Mouse (Mus musculus): ENCODE measurements at regions not wholly inside any gene's neighbourhood (a gene's known extent, or its start where the extent isn't known, plus 50 kb on each side); places are given as distances from the start of the nearest gene placed in this dataset.

GRCm38 (mm10) chr17:45210984-45211383, 222.6 kb downstream of the Cdc5l start:
- WGBS = 96% methylated on average over 2 of the region's 2 CpGs
- peaks cover 7% of the 10 kb centered on the region; the same call in 1 of the 2 replicates for H3K4me1 ChIP-seq (ENCODE audit: control insufficient read depth, insufficient read depth, low read length)
- no peak overlapping the region for H3K4me3 ChIP-seq (ENCODE audit: low read length)

GRCm38 (mm10) chr17:45209387-45209663, 224.2 kb downstream of the Cdc5l start:
- WGBS = 80% methylated on average over 3 of the region's 3 CpGs
- H3K36me3 ChIP-seq (ENCODE audit: control insufficient read depth, insufficient read depth, low read length) = no peaks in the 10 kb centered on the region
- no peaks in the 10 kb centered on the region for H3K4me1 ChIP-seq (ENCODE audit: control insufficient read depth, insufficient read depth, low read length)
- H3K4me2 ChIP-seq (replicated peaks; ENCODE audit: low read depth, low read length) = no peak overlapping the region
- no peaks in the 10 kb centered on the region for H3K27me3 ChIP-seq (ENCODE audit: control insufficient read depth, insufficient read depth, low read length)
- no peak for ATAC-seq (ENCODE audit: low FRiP score, low TSS enrichment)
- H3K9me3 ChIP-seq (ENCODE audit: control insufficient read depth, low read length) = no peaks in the 10 kb centered on the region
- no peak overlapping the region for H3K27ac ChIP-seq (ENCODE audit: low read depth, low read length)
- no peak overlapping the region for H3K9ac ChIP-seq (ENCODE audit: low read depth, low read length)
- no peak overlapping the region for H3K4me3 ChIP-seq (ENCODE audit: low read length)

More at GRCm38 (mm10) chr17:45210984-45211383, 222.6 kb downstream of the Cdc5l start:
- Histone ChIP-seq H3K9me3 (ENCODE audit: control insufficient read depth, low read length) (no peaks in the 10 kb centered on the region), H3K9ac (ENCODE audit: low read depth, low read length) (no peak overlapping the region), H3K27me3 (ENCODE audit: control insufficient read depth, insufficient read depth, low read length) (no peaks in the 10 kb centered on the region), H3K27ac (ENCODE audit: low read depth, low read length) (no peak overlapping the region), H3K4me2 (replicated peaks; ENCODE audit: low read depth, low read length) (no peak overlapping the region), H3K36me3 (ENCODE audit: control insufficient read depth, insufficient read depth, low read length) (no peaks in the 10 kb centered on the region)
- ATAC-seq (ENCODE audit: low FRiP score, low TSS enrichment) = no peak

- no peaks in the 10 kb centered on the region for H3K9me3 ChIP-seq (ENCODE audit: control insufficient read depth, low read length)
- H3K36me3 ChIP-seq (ENCODE audit: control insufficient read depth, insufficient read depth, low read length) = no peaks in the 10 kb centered on the region
- no peak overlapping the region for H3K4me3 ChIP-seq (ENCODE audit: low read length)
- no peak for ATAC-seq (ENCODE audit: low FRiP score, low TSS enrichment)
- H3K27ac ChIP-seq (ENCODE audit: low read depth, low read length) = no peak overlapping the region
- 72% methylated on average over 14 of the region's 14 CpGs for WGBS
- no peak overlapping the region for H3K9ac ChIP-seq (ENCODE audit: low read depth, low read length)
- no peak overlapping the region for H3K4me2 ChIP-seq (replicated peaks; ENCODE audit: low read depth, low read length)
- H3K4me1 ChIP-seq (ENCODE audit: control insufficient read depth, insufficient read depth, low read length) = no peaks in the 10 kb centered on the region
- H3K27me3 ChIP-seq (ENCODE audit: control insufficient read depth, insufficient read depth, low read length) = no peaks in the 10 kb centered on the region
Measured at GRCm38 (mm10) chr17:45208596-45209386, 224.7 kb downstream of the Cdc5l start.

- H3K4me3 ChIP-seq (ENCODE audit: low read length) = no peak overlapping the region
- H3K27me3 ChIP-seq (ENCODE audit: control insufficient read depth, insufficient read depth, low read length) = no peaks in the 10 kb centered on the region; the same call in 1 of the 2 replicates
- WGBS = 92% methylated on average over 6 of the region's 6 CpGs
- H3K36me3 ChIP-seq (ENCODE audit: control insufficient read depth, insufficient read depth, low read length) = no peaks in the 10 kb centered on the region
- H3K9ac ChIP-seq (ENCODE audit: low read depth, low read length) = no peak overlapping the region
- H3K4me1 ChIP-seq (ENCODE audit: control insufficient read depth, insufficient read depth, low read length) = peaks cover 14% of the 10 kb centered on the region; the same call in 1 of the 2 replicates
- H3K4me2 ChIP-seq (replicated peaks; ENCODE audit: low read depth, low read length) = no peak overlapping the region
- H3K9me3 ChIP-seq (ENCODE audit: control insufficient read depth, low read length) = no peaks in the 10 kb centered on the region
- ATAC-seq (ENCODE audit: low FRiP score, low TSS enrichment) = no peak
- no peak overlapping the region for H3K27ac ChIP-seq (ENCODE audit: low read depth, low read length)
Measured at GRCm38 (mm10) chr17:45195779-45196178, 237.8 kb downstream of the Cdc5l start.

- peak overlapping the region; percentile 25; the same call in 1 of the 2 replicates for H3K4me2 ChIP-seq (replicated peaks; ENCODE audit: low read depth, low read length)
- ATAC-seq (ENCODE audit: low FRiP score, low TSS enrichment) = peak; percentile 85
- H3K36me3 ChIP-seq (ENCODE audit: control insufficient read depth, insufficient read depth, low read length) = no peaks in the 10 kb centered on the region
- H3K9me3 ChIP-seq (ENCODE audit: control insufficient read depth, low read length) = no peaks in the 10 kb centered on the region
- H3K4me3 ChIP-seq (ENCODE audit: low read length) = no peak overlapping the region
- peaks cover 14% of the 10 kb centered on the region; the same call in 1 of the 2 replicates for H3K4me1 ChIP-seq (ENCODE audit: control insufficient read depth, insufficient read depth, low read length)
- no peak overlapping the region for H3K9ac ChIP-seq (ENCODE audit: low read depth, low read length)
- H3K27ac ChIP-seq (ENCODE audit: low read depth, low read length) = no peak overlapping the region
- H3K27me3 ChIP-seq (ENCODE audit: control insufficient read depth, insufficient read depth, low read length) = no peaks in the 10 kb centered on the region; the same call in 1 of the 2 replicates
- WGBS = 9% methylated on average over 13 of the region's 13 CpGs
Measured at GRCm38 (mm10) chr17:45194786-45195281, 238.7 kb downstream of the Cdc5l start.

- Histone ChIP-seq H3K4me1 (ENCODE audit: control insufficient read depth, insufficient read depth, low read length) (peaks cover 14% of the 10 kb centered on the region; the same call in 1 of the 2 replicates), H3K36me3 (ENCODE audit: control insufficient read depth, insufficient read depth, low read length) (no peaks in the 10 kb centered on the region), H3K27me3 (ENCODE audit: control insufficient read depth, insufficient read depth, low read length) (no peaks in the 10 kb centered on the region; the same call in 1 of the 2 replicates), H3K27ac (ENCODE audit: low read depth, low read length) (no peak overlapping the region), H3K4me3 (ENCODE audit: low read length) (no peak overlapping the region), H3K9ac (ENCODE audit: low read depth, low read length) (no peak overlapping the region), H3K4me2 (replicated peaks; ENCODE audit: low read depth, low read length) (no peak overlapping the region), H3K9me3 (ENCODE audit: control insufficient read depth, low read length) (no peaks in the 10 kb centered on the region)
- WGBS = 38% methylated on average over 11 of the region's 11 CpGs
- ATAC-seq (ENCODE audit: low FRiP score, low TSS enrichment) = no peak
Measured at GRCm38 (mm10) chr17:45193456-45194025, 240.0 kb downstream of the Cdc5l start.

GRCm38 (mm10) chr17:45187402-45187801, 246.1 kb downstream of the Cdc5l start:
- Histone ChIP-seq H3K4me1 (ENCODE audit: control insufficient read depth, insufficient read depth, low read length) (no peaks in the 10 kb centered on the region), H3K27ac (ENCODE audit: low read depth, low read length) (no peak overlapping the region), H3K9ac (ENCODE audit: low read depth, low read length) (no peak overlapping the region), H3K4me3 (ENCODE audit: low read length) (no peak overlapping the region), H3K9me3 (ENCODE audit: control insufficient read depth, low read length) (no peaks in the 10 kb centered on the region), H3K27me3 (ENCODE audit: control insufficient read depth, insufficient read depth, low read length) (no peaks in the 10 kb centered on the region), H3K36me3 (ENCODE audit: control insufficient read depth, insufficient read depth, low read length) (no peaks in the 10 kb centered on the region), H3K4me2 (replicated peaks; ENCODE audit: low read depth, low read length) (no peak overlapping the region)
- WGBS = 72% methylated on average over 7 of the region's 7 CpGs
- ATAC-seq (ENCODE audit: low FRiP score, low TSS enrichment) = no peak

GRCm38 (mm10) chr17:45176340-45176739, 257.2 kb downstream of the Cdc5l start:
- no peaks in the 10 kb centered on the region for H3K27me3 ChIP-seq (ENCODE audit: control insufficient read depth, insufficient read depth, low read length)
- no peak for ATAC-seq (ENCODE audit: low FRiP score, low TSS enrichment)
- 67% methylated on average over 4 of the region's 4 CpGs for WGBS
- no peaks in the 10 kb centered on the region; the same call in none of the 2 replicates for H3K9me3 ChIP-seq (ENCODE audit: control insufficient read depth, low read length)
- H3K4me1 ChIP-seq (ENCODE audit: control insufficient read depth, insufficient read depth, low read length) = no peaks in the 10 kb centered on the region
- no peak overlapping the region for H3K4me2 ChIP-seq (replicated peaks; ENCODE audit: low read depth, low read length)
- no peaks in the 10 kb centered on the region for H3K36me3 ChIP-seq (ENCODE audit: control insufficient read depth, insufficient read depth, low read length)
- H3K9ac ChIP-seq (ENCODE audit: low read depth, low read length) = no peak overlapping the region
- no peak overlapping the region for H3K4me3 ChIP-seq (ENCODE audit: low read length)
- no peak overlapping the region for H3K27ac ChIP-seq (ENCODE audit: low read depth, low read length)

Data from kidney, embryonic 14.5 days (tissue).